Comparison of ENCODE assay signal across 8 mouse cellular contexts in genomic region chr9:97111506-97111905, GRCm38 (mm10). TPM values are rescaled to one million over a fixed set of nuclear protein-coding genes. Genes with fewer than 3 reads are reported as not detected.
DNase-seq lines count a peak whose midpoint lies in the region; ATAC-seq and TF ChIP-seq lines count a peak whose summit lies in the region.

No protein-coding gene starts in this region.

- TF ChIP-seq CTCF in kidney, adult 2 months (conservative IDR thresholded peaks at IDR 0.05; ENCODE audit: insufficient read depth, insufficient read length, low read depth, low read length), result no peak

- no peak for TF ChIP-seq POLR2A in kidney, adult 2 months (IDR thresholded peaks at IDR 0.05; ENCODE audit: low read depth, low read length)

- no peak for ATAC-seq in heart, embryonic 14.5 days (ENCODE audit: insufficient number of reproducible peaks, insufficient read depth, low FRiP score, low read depth)
- no peak for ATAC-seq in midbrain, embryonic 12.5 days (ENCODE audit: low FRiP score, low read depth)

- H3K9me3 ChIP-seq in heart, embryonic 14.5 days (ENCODE audit: control insufficient read depth, low read length), result no peaks in the 10 kb centered on the region
- no peaks in the 10 kb centered on the region for H3K9me3 ChIP-seq in embryonic facial prominence, embryonic 10.5 days
- H3K9me3 ChIP-seq in midbrain, embryonic 12.5 days, result no peaks in the 10 kb centered on the region

- H3K9ac ChIP-seq in heart, embryonic 14.5 days (ENCODE audit: low read length), result peak overlapping the region; percentile 97
- H3K9ac ChIP-seq in midbrain, embryonic 12.5 days (replicated peaks), result peak overlapping the region; percentile 87

- 4% methylated on average over 6 of the region's 6 CpGs for WGBS in heart, embryonic 14.5 days
- 8% methylated on average over 6 of the region's 6 CpGs for WGBS in embryonic facial prominence, embryonic 10.5 days
- 6% methylated on average over 6 of the region's 6 CpGs for WGBS in kidney, adult 2 months
- 3% methylated on average over 6 of the region's 6 CpGs for whole genome bisulfite sequencing in midbrain, embryonic 12.5 days

- no peaks in the 10 kb centered on the region for H3K27me3 ChIP-seq in heart, embryonic 14.5 days (ENCODE audit: control insufficient read depth, insufficient read depth, low read length)
- no peaks in the 10 kb centered on the region for H3K27me3 ChIP-seq in embryonic facial prominence, embryonic 10.5 days (replicated peaks; ENCODE audit: low read depth, poor library complexity, severe bottlenecking)
- no peaks in the 10 kb centered on the region for H3K27me3 ChIP-seq in kidney, adult 2 months (replicated peaks; ENCODE audit: control insufficient read depth, insufficient read depth, low read length)
- peaks cover 3% of the 10 kb centered on the region; the same call in 1 of the 2 replicates for H3K27me3 ChIP-seq in midbrain, embryonic 12.5 days

- H3K4me1 ChIP-seq in heart, embryonic 14.5 days (ENCODE audit: control insufficient read depth in 2 of 2, insufficient read depth in 2 of 2, low read length in 2 of 2), result peaks cover 19 to 34% of the 10 kb centered on the region in 2 experiments
- H3K4me1 ChIP-seq in embryonic facial prominence, embryonic 10.5 days, result peaks cover 23% of the 10 kb centered on the region
- peaks cover 7% of the 10 kb centered on the region for H3K4me1 ChIP-seq in kidney, adult 2 months (ENCODE audit: control insufficient read depth, insufficient read depth, low read length)
- peaks cover 13% of the 10 kb centered on the region for H3K4me1 ChIP-seq in midbrain, embryonic 12.5 days

- 0 out of 2 replicates have a peak, but pooled peaks cover 5% of the 10 kb centered on the region for H3K36me3 ChIP-seq in heart, embryonic 14.5 days (ENCODE audit: control insufficient read depth, insufficient read depth, low read length)
- peaks cover 12% of the 10 kb centered on the region for H3K36me3 ChIP-seq in embryonic facial prominence, embryonic 10.5 days (replicated peaks)
- no peaks in the 10 kb centered on the region for H3K36me3 ChIP-seq in kidney, adult 2 months (ENCODE audit: control insufficient read depth, insufficient read depth, low read length)
- no peaks in the 10 kb centered on the region; the same call in 1 of the 2 replicates for H3K36me3 ChIP-seq in midbrain, embryonic 12.5 days

- no peak for DNase-seq in heart, adult 18-20 months
- DNase-seq in embryonic facial prominence, embryonic 10.5 days (ENCODE audit: low spot score), result no peak
- peak; percentile 62 for DNase-seq in kidney, adult 2 months
- DNase-seq in ovary, postnatal 36 days (ENCODE audit: low spot score), result no peak
- no peak for DNase-seq in thymus, postnatal 4 days
- no peak for DNase-seq in ovary, postnatal 14 days (ENCODE audit: low spot score)

- H3K27ac ChIP-seq in heart, embryonic 14.5 days (replicated peaks in 1 of 2; ENCODE audit: control insufficient read depth in 1 of 2, insufficient read depth in 1 of 2, low read depth in 2 of 2, low read length in 2 of 2), result peak overlapping the region; percentile 93 to 97
- H3K27ac ChIP-seq in embryonic facial prominence, embryonic 10.5 days (replicated peaks), result peak overlapping the region; percentile 95
- peak overlapping the region; percentile 95 for H3K27ac ChIP-seq in kidney, adult 2 months (ENCODE audit: insufficient read depth, low read depth, low read length)
- peak overlapping the region; percentile 89 for H3K27ac ChIP-seq in midbrain, embryonic 12.5 days (replicated peaks)

- H3K4me2 ChIP-seq in heart, embryonic 14.5 days (ENCODE audit: low read length), result peak overlapping the region; percentile 81
- H3K4me2 ChIP-seq in midbrain, embryonic 12.5 days (replicated peaks), result peak overlapping the region; percentile 63

- peak overlapping the region; percentile 86 to 87 for H3K4me3 ChIP-seq in heart, embryonic 14.5 days (ENCODE audit: control insufficient read depth in 1 of 2, insufficient read depth in 1 of 2, low read depth in 1 of 2, low read length in 2 of 2)
- H3K4me3 ChIP-seq in embryonic facial prominence, embryonic 10.5 days, result peak overlapping the region; percentile 92
- peak overlapping the region; percentile 98 for H3K4me3 ChIP-seq in kidney, adult 2 months (ENCODE audit: insufficient read depth, low read depth, low read length)
- peak overlapping the region; percentile 92 for H3K4me3 ChIP-seq in midbrain, embryonic 12.5 days

RNA-seq across cellular contexts. Expression of gene Slc25a36, which starts 0.5 kb away (rescaled TPM):
- polyA plus RNA-seq in heart, embryonic 14.5 days (2014; fragmentation: Nextera tagmentation; extraction: Ambion mirVana), result 74.8 and 78.2 TPM in 2 replicates
- 10 to 100 TPM; 38.5 to 38.6 TPM for total RNA-seq in heart, adult 18-20 months (2021)
- 70.9 and 71.8 TPM in 2 replicates for polyA plus RNA-seq in embryonic facial prominence, embryonic 10.5 days (2016; fragmentation: Nextera tagmentation; extraction: Ambion mirVana)
- 39.2 and 45.6 TPM in 2 replicates for polyA plus RNA-seq in kidney, adult 2 months (2012; rRNA removed)
- 91.7 and 91.8 TPM in 2 replicates for polyA plus RNA-seq in midbrain, embryonic 12.5 days (2016; fragmentation: Nextera tagmentation; extraction: Ambion mirVana)
